Mouse (Mus musculus): ENCODE results near the gene Ctnnbip1.

DNA sequence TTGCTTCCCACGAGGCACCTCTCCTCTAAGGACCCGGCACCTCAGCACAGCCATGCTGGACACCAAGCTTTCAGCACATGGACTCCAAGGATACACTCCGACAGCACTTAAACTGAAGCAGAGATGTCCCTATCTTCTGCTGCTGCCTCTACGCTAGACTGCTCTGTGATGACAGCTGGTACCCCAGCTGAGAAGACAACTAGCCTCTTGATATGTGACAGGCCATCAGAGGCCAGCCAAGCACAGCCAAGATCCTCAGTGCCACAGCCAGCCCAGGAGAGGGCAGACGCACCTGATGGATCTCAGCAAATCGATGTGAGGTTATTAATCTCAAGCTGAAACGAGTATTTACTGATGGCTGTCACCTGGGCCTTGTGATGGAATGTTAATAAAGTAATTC is 42.9 kb upstream of the Ctnnbip1 start:
- TF ChIP-seq CTCF (IDR thresholded peaks at IDR 0.05; ENCODE audit: low read depth) (no peak), EP300 (IDR thresholded peaks at IDR 0.05; ENCODE audit: low read depth) (no peak)

Measured in heart, postnatal 0 days (tissue).